Mouse (Mus musculus): ENCODE measurements around the gene Hdac11. TPM values are rescaled to one million over a fixed set of nuclear protein-coding genes. Genes with fewer than 3 reads are reported as not detected.

The Hdac11 gene
- polyA plus RNA-seq, 1 experiment from 2014 or later: 8.7 TPM

GRCm38 (mm10) chr6:91172381-91172780, 15.9 kb downstream of the Hdac11 start:
- Histone ChIP-seq H3K36me3 (0 out of 2 replicates have a peak, but pooled peaks cover 3% of the 10 kb centered on the region), H3K4me2 (no peak overlapping the region), H3K27me3 (no peaks in the 10 kb centered on the region), H3K4me3 (no peak overlapping the region), H3K4me1 (replicated peaks) (peaks cover 6% of the 10 kb centered on the region), H3K27ac (no peak overlapping the region), H3K9me3 (replicated peaks) (no peaks in the 10 kb centered on the region), H3K9ac (no peak overlapping the region)
- 44% methylated on average over 2 of the region's 2 CpGs for WGBS
- ATAC-seq (replicated peaks; ENCODE audit: insufficient number of reproducible peaks, insufficient read depth, low FRiP score, low read depth): no peak

- H3K4me2 ChIP-seq: no peak overlapping the region
- H3K27me3 ChIP-seq: no peaks in the 10 kb centered on the region
- H3K9me3 ChIP-seq (replicated peaks): no peaks in the 10 kb centered on the region
- H3K4me1 ChIP-seq (replicated peaks): peaks cover 6% of the 10 kb centered on the region
- H3K36me3 ChIP-seq: 0 out of 2 replicates have a peak, but pooled peaks cover 3% of the 10 kb centered on the region
- H3K4me3 ChIP-seq: no peak overlapping the region
- no peak overlapping the region for H3K9ac ChIP-seq
- ATAC-seq (replicated peaks; ENCODE audit: insufficient number of reproducible peaks, insufficient read depth, low FRiP score, low read depth): peak; percentile 19; the same call in 1 of the 2 replicates
- no peak overlapping the region for H3K27ac ChIP-seq
- 42% methylated on average over 7 of the region's 7 CpGs for WGBS
Measured at GRCm38 (mm10) chr6:91173221-91173880, 16.9 kb downstream of the Hdac11 start.

GRCm38 (mm10) chr6:91174211-91174610, 17.7 kb downstream of the Hdac11 start:
- no peaks in the 10 kb centered on the region for H3K9me3 ChIP-seq (replicated peaks)
- H3K4me1 ChIP-seq (replicated peaks): peaks cover 6% of the 10 kb centered on the region
- 0 out of 2 replicates have a peak, but pooled peaks cover 2% of the 10 kb centered on the region for H3K36me3 ChIP-seq
- no peak overlapping the region for H3K4me2 ChIP-seq
- ATAC-seq (replicated peaks; ENCODE audit: insufficient number of reproducible peaks, insufficient read depth, low FRiP score, low read depth): 0 out of 2 replicates have a peak, but pooled peaks have one; percentile 26
- no peaks in the 10 kb centered on the region for H3K27me3 ChIP-seq
- H3K9ac ChIP-seq: no peak overlapping the region
- no peak overlapping the region for H3K27ac ChIP-seq
- no peak overlapping the region for H3K4me3 ChIP-seq
- 57% methylated on average over 3 of the region's 3 CpGs for WGBS

- Histone ChIP-seq H3K27me3 (peaks cover 7% of the 10 kb centered on the region; the same call in 1 of the 2 replicates), H3K4me3 (no peak overlapping the region), H3K9me3 (replicated peaks) (no peaks in the 10 kb centered on the region), H3K27ac (peak overlapping the region; percentile 35), H3K9ac (no peak overlapping the region), H3K4me2 (no peak overlapping the region), H3K36me3 (no peaks in the 10 kb centered on the region), H3K4me1 (replicated peaks) (peaks cover 25% of the 10 kb centered on the region)
- ATAC-seq (replicated peaks; ENCODE audit: insufficient number of reproducible peaks, insufficient read depth, low FRiP score, low read depth): no peak
- WGBS: 67% methylated on average over 9 of the region's 9 CpGs
Measured at GRCm38 (mm10) chr6:91180767-91181171, 24.3 kb downstream of the Hdac11 start.

- peaks cover 25% of the 10 kb centered on the region for H3K4me1 ChIP-seq (replicated peaks)
- H3K9ac ChIP-seq: no peak overlapping the region
- H3K4me3 ChIP-seq: no peak overlapping the region
- H3K4me2 ChIP-seq: no peak overlapping the region
- no peaks in the 10 kb centered on the region for H3K36me3 ChIP-seq
- WGBS: 68% methylated on average over 2 of the region's 2 CpGs
- H3K27ac ChIP-seq: peak overlapping the region; percentile 35
- no peaks in the 10 kb centered on the region for H3K9me3 ChIP-seq (replicated peaks)
- ATAC-seq (replicated peaks; ENCODE audit: insufficient number of reproducible peaks, insufficient read depth, low FRiP score, low read depth): 0 out of 2 replicates have a peak, but pooled peaks have one; percentile 14
- H3K27me3 ChIP-seq: peaks cover 8% of the 10 kb centered on the region; the same call in 1 of the 2 replicates
Measured at GRCm38 (mm10) chr6:91181320-91181719, 24.9 kb downstream of the Hdac11 start.

- H3K36me3 ChIP-seq: no peaks in the 10 kb centered on the region
- peaks cover 29% of the 10 kb centered on the region for H3K4me1 ChIP-seq (replicated peaks)
- no peak for ATAC-seq (replicated peaks; ENCODE audit: insufficient number of reproducible peaks, insufficient read depth, low FRiP score, low read depth)
- H3K4me2 ChIP-seq: no peak overlapping the region
- H3K27ac ChIP-seq: no peak overlapping the region
- no peak overlapping the region for H3K9ac ChIP-seq
- H3K9me3 ChIP-seq (replicated peaks): no peaks in the 10 kb centered on the region
- no peak overlapping the region for H3K4me3 ChIP-seq
- peaks cover 8% of the 10 kb centered on the region; the same call in 1 of the 2 replicates for H3K27me3 ChIP-seq
- 61% methylated on average over 4 of the region's 4 CpGs for WGBS
Measured at GRCm38 (mm10) chr6:91182075-91182490, 25.6 kb downstream of the Hdac11 start.

GRCm38 (mm10) chr6:91183041-91183440, 26.6 kb downstream of the Hdac11 start:
- ATAC-seq (replicated peaks; ENCODE audit: insufficient number of reproducible peaks, insufficient read depth, low FRiP score, low read depth): no peak
- Histone ChIP-seq H3K4me1 (replicated peaks) (peaks cover 39% of the 10 kb centered on the region), H3K9me3 (replicated peaks) (no peaks in the 10 kb centered on the region), H3K4me2 (no peak overlapping the region), H3K9ac (no peak overlapping the region), H3K36me3 (no peaks in the 10 kb centered on the region), H3K4me3 (no peak overlapping the region), H3K27me3 (peaks cover 14% of the 10 kb centered on the region; the same call in 1 of the 2 replicates), H3K27ac (no peak overlapping the region)
- 36% methylated on average over 1 of the region's 1 CpGs for WGBS

- Histone ChIP-seq H3K9me3 (replicated peaks) (no peaks in the 10 kb centered on the region), H3K4me1 (replicated peaks) (peaks cover 39% of the 10 kb centered on the region), H3K4me3 (no peak overlapping the region), H3K4me2 (no peak overlapping the region), H3K36me3 (no peaks in the 10 kb centered on the region), H3K27ac (no peak overlapping the region), H3K9ac (no peak overlapping the region), H3K27me3 (peaks cover 14% of the 10 kb centered on the region; the same call in 1 of the 2 replicates)
- no peak for ATAC-seq (replicated peaks; ENCODE audit: insufficient number of reproducible peaks, insufficient read depth, low FRiP score, low read depth)
- WGBS: 49% methylated on average over 2 of the region's 2 CpGs
Measured at GRCm38 (mm10) chr6:91183980-91184379, 27.5 kb downstream of the Hdac11 start.

GRCm38 (mm10) chr6:91184776-91185175, 28.3 kb downstream of the Hdac11 start:
- ATAC-seq (replicated peaks; ENCODE audit: insufficient number of reproducible peaks, insufficient read depth, low FRiP score, low read depth): no peak
- Histone ChIP-seq H3K4me2 (no peak overlapping the region), H3K9me3 (replicated peaks) (no peaks in the 10 kb centered on the region), H3K36me3 (no peaks in the 10 kb centered on the region), H3K27me3 (peaks cover 14% of the 10 kb centered on the region; the same call in 1 of the 2 replicates), H3K4me1 (replicated peaks) (peaks cover 39% of the 10 kb centered on the region), H3K4me3 (no peak overlapping the region), H3K27ac (no peak overlapping the region), H3K9ac (no peak overlapping the region)
- WGBS: 49% methylated on average over 3 of the region's 3 CpGs

- H3K9me3 ChIP-seq (replicated peaks): no peaks in the 10 kb centered on the region
- ATAC-seq (replicated peaks; ENCODE audit: insufficient number of reproducible peaks, insufficient read depth, low FRiP score, low read depth): no peak
- H3K27me3 ChIP-seq: peaks cover 14% of the 10 kb centered on the region; the same call in 1 of the 2 replicates
- 78% methylated on average over 5 of the region's 5 CpGs for whole genome bisulfite sequencing
- H3K9ac ChIP-seq: no peak overlapping the region
- no peak overlapping the region for H3K27ac ChIP-seq
- H3K4me3 ChIP-seq: no peak overlapping the region
- no peaks in the 10 kb centered on the region for H3K36me3 ChIP-seq
- H3K4me2 ChIP-seq: no peak overlapping the region
- peaks cover 37% of the 10 kb centered on the region for H3K4me1 ChIP-seq (replicated peaks)
Measured at GRCm38 (mm10) chr6:91185502-91185901, 29.0 kb downstream of the Hdac11 start.

- H3K4me1 ChIP-seq (replicated peaks): peaks cover 36% of the 10 kb centered on the region
- H3K9ac ChIP-seq: no peak overlapping the region
- no peak for ATAC-seq (replicated peaks; ENCODE audit: insufficient number of reproducible peaks, insufficient read depth, low FRiP score, low read depth)
- no peaks in the 10 kb centered on the region for H3K9me3 ChIP-seq (replicated peaks)
- peaks cover 14% of the 10 kb centered on the region; the same call in 1 of the 2 replicates for H3K27me3 ChIP-seq
- no peak overlapping the region for H3K4me3 ChIP-seq
- WGBS: 55% methylated on average over 4 of the region's 4 CpGs
- no peak overlapping the region for H3K27ac ChIP-seq
- H3K36me3 ChIP-seq: no peaks in the 10 kb centered on the region
- no peak overlapping the region for H3K4me2 ChIP-seq
Measured at GRCm38 (mm10) chr6:91186161-91186931, 29.9 kb downstream of the Hdac11 start.
